ENCODE assay signal across 8 mouse cellular contexts in the genomic region with DNA sequence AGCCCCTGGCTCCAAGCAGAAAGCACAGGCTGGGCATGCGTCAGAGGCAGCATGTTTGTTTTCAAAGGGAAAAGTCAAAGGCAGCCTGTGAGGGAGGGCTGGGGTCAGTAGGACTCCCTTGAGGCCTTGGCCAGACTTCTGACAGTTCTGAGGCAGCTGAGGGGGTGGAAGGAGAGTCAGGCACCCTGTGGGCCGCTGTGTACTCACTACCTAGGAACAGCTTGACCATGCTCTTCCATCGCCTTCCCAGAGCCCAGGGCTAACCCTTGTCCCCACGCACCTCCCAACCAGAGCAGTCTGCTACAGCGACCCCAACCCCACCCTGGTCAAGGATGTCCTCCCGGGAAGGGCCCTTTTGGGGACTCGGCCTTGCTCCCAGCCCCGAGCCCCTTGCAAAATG. TPM values are rescaled to one million over a fixed set of nuclear protein-coding genes. Genes with fewer than 3 reads are reported as not detected.
DNase-seq lines count a peak whose midpoint lies in the region; ATAC-seq lines count a peak whose summit lies in the region.

No protein-coding gene starts in this region.

- H3K4me1 ChIP-seq in heart, embryonic 10.5 days = peaks cover 66% of the 10 kb centered on the region
- peaks cover 18% of the 10 kb centered on the region for H3K4me1 ChIP-seq in embryonic facial prominence, embryonic 14.5 days (ENCODE audit: control insufficient read depth, insufficient read depth, low read length)
- peaks cover 39% of the 10 kb centered on the region for H3K4me1 ChIP-seq in midbrain, embryonic 12.5 days

- no peak for DNase-seq in heart, embryonic 10.5 days (ENCODE audit: low spot score)
- no peak for DNase-seq in heart, postnatal 10 days
- no peak for DNase-seq in embryonic facial prominence, embryonic 14.5 days (ENCODE audit: low spot score)
- DNase-seq in kidney, postnatal 14 days = peak; percentile 71
- no peak for DNase-seq in thymus, postnatal 10 days (ENCODE audit: low spot score in 2 of 2)
- no peak for DNase-seq in layer of hippocampus, adult 9-10 months (ENCODE audit: low spot score)

- peak overlapping the region; percentile 74 for H3K9ac ChIP-seq in embryonic facial prominence, embryonic 14.5 days (ENCODE audit: low read depth, low read length)
- H3K9ac ChIP-seq in midbrain, embryonic 12.5 days (replicated peaks) = no peak overlapping the region

- no peaks in the 10 kb centered on the region for H3K9me3 ChIP-seq in heart, embryonic 10.5 days
- no peaks in the 10 kb centered on the region for H3K9me3 ChIP-seq in embryonic facial prominence, embryonic 14.5 days (ENCODE audit: control insufficient read depth, low read length)
- no peaks in the 10 kb centered on the region for H3K9me3 ChIP-seq in midbrain, embryonic 12.5 days

- peak overlapping the region; percentile 92 for H3K27ac ChIP-seq in heart, embryonic 10.5 days
- peak overlapping the region; percentile 78 for H3K27ac ChIP-seq in embryonic facial prominence, embryonic 14.5 days (replicated peaks; ENCODE audit: low read depth, low read length)
- H3K27ac ChIP-seq in midbrain, embryonic 12.5 days (replicated peaks) = 0 out of 2 replicates have a peak overlapping the region, but pooled peaks have one; percentile 64

- peak overlapping the region; percentile 80 for H3K4me3 ChIP-seq in heart, embryonic 10.5 days
- H3K4me3 ChIP-seq in embryonic facial prominence, embryonic 14.5 days (ENCODE audit: low read depth, low read length) = peak overlapping the region; percentile 73
- 0 out of 2 replicates have a peak overlapping the region, but pooled peaks have one; percentile 63 for H3K4me3 ChIP-seq in midbrain, embryonic 12.5 days

- no peak for ATAC-seq in embryonic facial prominence, embryonic 14.5 days (ENCODE audit: low read depth)
- ATAC-seq in midbrain, embryonic 12.5 days (ENCODE audit: low FRiP score, low read depth) = no peak
- no peak for ATAC-seq in monocyte, adult 5-6 weeks (replicated peaks; ENCODE audit: insufficient number of reproducible peaks, low FRiP score, low TSS enrichment, poor library complexity, severe bottlenecking)

- intact Hi-C loops in heart, postnatal 10 days (cut with DNase I) = no loop called here

- peaks cover 57% of the 10 kb centered on the region for H3K36me3 ChIP-seq in heart, embryonic 10.5 days
- peaks cover 57% of the 10 kb centered on the region for H3K36me3 ChIP-seq in embryonic facial prominence, embryonic 14.5 days (ENCODE audit: control insufficient read depth, insufficient read depth, low read length)
- H3K36me3 ChIP-seq in midbrain, embryonic 12.5 days = peaks cover 48% of the 10 kb centered on the region

- H3K27me3 ChIP-seq in heart, embryonic 10.5 days (ENCODE audit: insufficient read depth, poor library complexity, severe bottlenecking) = peaks cover 17% of the 10 kb centered on the region; the same call in 1 of the 2 replicates
- H3K27me3 ChIP-seq in embryonic facial prominence, embryonic 14.5 days (replicated peaks; ENCODE audit: control insufficient read depth, insufficient read depth, low read length) = no peaks in the 10 kb centered on the region
- peaks cover 29% of the 10 kb centered on the region for H3K27me3 ChIP-seq in midbrain, embryonic 12.5 days

- peak overlapping the region; percentile 99 for H3K4me2 ChIP-seq in embryonic facial prominence, embryonic 14.5 days (ENCODE audit: low read depth, low read length)
- H3K4me2 ChIP-seq in midbrain, embryonic 12.5 days (replicated peaks) = peak overlapping the region; percentile 98

- 42% methylated on average over 8 of the region's 8 CpGs for WGBS in heart, embryonic 10.5 days
- WGBS in embryonic facial prominence, embryonic 14.5 days = 49% methylated on average over 6 of the region's 8 CpGs
- 57% methylated on average over 8 of the region's 8 CpGs for WGBS in midbrain, embryonic 12.5 days

RNA-seq across cellular contexts. Expression of gene Isyna1, which starts 1.0 kb away (rescaled TPM):
- polyA plus RNA-seq in heart, embryonic 10.5 days (2016; fragmentation: Nextera tagmentation; extraction: Ambion mirVana) = 192 and 214 TPM in 2 replicates
- 10 to 100 TPM; 25.8 to 29.6 TPM for total RNA-seq in heart, postnatal 10 days (2021)
- 94.5 and 107 TPM in 2 replicates for polyA plus RNA-seq in embryonic facial prominence, embryonic 14.5 days (2014; fragmentation: Nextera tagmentation; extraction: Ambion mirVana)
- 107 and 112 TPM in 2 replicates for polyA plus RNA-seq in midbrain, embryonic 12.5 days (2016; fragmentation: Nextera tagmentation; extraction: Ambion mirVana)
- total RNA-seq in monocyte, adult 5-6 weeks (2017) = 9.3 to 16.3 TPM (median 15.3 TPM) in 3 replicates

RNA-seq across cellular contexts. Expression of gene Ssbp4, which starts 15.5 kb away (rescaled TPM):
- 67.3 and 107 TPM in 2 replicates for polyA plus RNA-seq in heart, embryonic 10.5 days (2016; fragmentation: Nextera tagmentation; extraction: Ambion mirVana)
- 10 to 100 TPM; 54.7 to 55.6 TPM for total RNA-seq in heart, postnatal 10 days (2021)
- polyA plus RNA-seq in embryonic facial prominence, embryonic 14.5 days (2014; fragmentation: Nextera tagmentation; extraction: Ambion mirVana) = 120 and 132 TPM in 2 replicates
- polyA plus RNA-seq in midbrain, embryonic 12.5 days (2016; fragmentation: Nextera tagmentation; extraction: Ambion mirVana) = 115 and 118 TPM in 2 replicates
- 83.1 to 151 TPM (median 94.1 TPM) in 3 replicates for total RNA-seq in monocyte, adult 5-6 weeks (2017)

RNA-seq across cellular contexts. Expression of gene Lrrc25, which starts 22.8 kb away (rescaled TPM):
- 0.15 and 1.4 TPM in 2 replicates for polyA plus RNA-seq in heart, embryonic 10.5 days (2016; fragmentation: Nextera tagmentation; extraction: Ambion mirVana)
- total RNA-seq in heart, postnatal 10 days (2021) = 1 to 10 TPM; 1.1 to 1.6 TPM
- polyA plus RNA-seq in embryonic facial prominence, embryonic 14.5 days (2014; fragmentation: Nextera tagmentation; extraction: Ambion mirVana) = 1.8 and 2.3 TPM in 2 replicates
- 1.0 and 1.6 TPM in 2 replicates for polyA plus RNA-seq in midbrain, embryonic 12.5 days (2016; fragmentation: Nextera tagmentation; extraction: Ambion mirVana)
- total RNA-seq in monocyte, adult 5-6 weeks (2017) = 28.5 to 42.6 TPM (median 42.2 TPM) in 3 replicates

RNA-seq across cellular contexts. Expression of gene Gdf15, which starts 39.1 kb away (rescaled TPM):
- polyA plus RNA-seq in heart, embryonic 10.5 days (2016; fragmentation: Nextera tagmentation; extraction: Ambion mirVana) = 0.43 and 1.6 TPM in 2 replicates
- total RNA-seq in heart, postnatal 10 days (2021) = 1 to 10 TPM in 1 of 2 experiments, under 1 TPM in 1; 0.86 to 1.1 TPM
- 0.28 and 0.29 TPM in 2 replicates for polyA plus RNA-seq in embryonic facial prominence, embryonic 14.5 days (2014; fragmentation: Nextera tagmentation; extraction: Ambion mirVana)
- polyA plus RNA-seq in midbrain, embryonic 12.5 days (2016; fragmentation: Nextera tagmentation; extraction: Ambion mirVana) = 0.17 TPM in 1 of 2 replicates, not detected in the other
- total RNA-seq in monocyte, adult 5-6 weeks (2017) = 0.19 to 3.8 TPM in 2 of 3 replicates, not detected in the other

RNA-seq across cellular contexts. Expression of gene Ell, which starts 53.9 kb away (rescaled TPM):
- polyA plus RNA-seq in heart, embryonic 10.5 days (2016; fragmentation: Nextera tagmentation; extraction: Ambion mirVana) = 15.8 and 18.5 TPM in 2 replicates
- total RNA-seq in heart, postnatal 10 days (2021) = 10 to 100 TPM; 15.9 to 17.9 TPM
- polyA plus RNA-seq in embryonic facial prominence, embryonic 14.5 days (2014; fragmentation: Nextera tagmentation; extraction: Ambion mirVana) = 17.3 and 21.7 TPM in 2 replicates
- 18.7 and 21.6 TPM in 2 replicates for polyA plus RNA-seq in midbrain, embryonic 12.5 days (2016; fragmentation: Nextera tagmentation; extraction: Ambion mirVana)
- total RNA-seq in monocyte, adult 5-6 weeks (2017) = 13.9 to 16.9 TPM (median 15.1 TPM) in 3 replicates
